Mouse (Mus musculus) right cerebral cortex, adult 2 months (tissue): ENCODE measurements around the gene Srgap3.
A peak's percentile ranks its signal among the peaks of the same experiment; 100 is the strongest.
"Not testable (repeated sequence)": the region's sequence is repeated elsewhere in the genome, so short reads cannot be mapped to it uniquely, and the experiment has no call there.

Experiments
- DNase-seq, 2 experiments: peaks; one replicate each; pipeline ENCODE4 v3.0.0; 2021 to 2022; ENCODE audit warnings: low spot score in 2 of 2

The Srgap3 gene

DNA sequence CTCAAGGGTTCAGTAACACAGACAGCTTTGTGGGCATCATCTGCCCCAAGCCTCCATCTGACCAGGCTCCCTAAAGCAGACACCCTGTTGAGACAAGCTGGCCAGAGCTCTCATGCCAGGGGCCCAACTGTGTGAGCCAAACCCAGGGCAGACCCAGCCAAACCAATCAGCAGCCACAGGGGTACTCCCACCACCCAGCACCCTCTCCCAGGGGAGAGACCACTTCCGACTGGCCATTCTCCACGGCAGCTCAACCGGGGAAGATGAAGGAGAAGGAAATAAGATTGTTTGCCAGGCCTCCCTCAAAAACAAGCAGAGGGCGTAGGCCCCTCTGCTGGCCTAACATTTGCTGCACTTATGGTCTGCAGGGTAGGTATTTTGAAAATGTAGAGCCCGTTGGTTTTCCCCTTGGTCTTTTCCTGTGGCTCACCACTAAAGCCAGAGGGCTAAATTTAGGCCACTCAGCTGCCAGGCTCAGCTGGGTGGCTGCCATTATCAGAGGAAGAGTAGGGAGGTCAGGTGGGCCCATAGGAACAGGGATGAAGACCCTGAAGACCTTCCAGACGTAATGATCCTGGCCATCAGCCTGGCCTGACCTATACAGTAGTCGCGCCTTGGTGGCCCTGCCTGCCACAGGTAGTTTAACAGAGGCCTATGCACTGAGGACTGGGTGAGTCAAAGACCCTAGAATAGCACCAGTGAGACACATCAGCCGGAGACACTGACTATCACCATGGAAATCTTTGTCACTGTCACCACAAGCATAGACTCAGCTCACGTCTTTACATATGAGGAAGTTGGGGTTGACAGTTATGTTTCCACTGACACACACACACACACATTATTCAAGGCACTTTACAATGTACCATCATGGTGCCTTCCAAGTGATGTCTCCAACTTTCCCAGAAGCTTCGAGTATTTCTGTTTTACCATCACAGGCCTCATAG is 85.4 kb downstream of the Srgap3 start:
- no peak for DNase-seq

DNA sequence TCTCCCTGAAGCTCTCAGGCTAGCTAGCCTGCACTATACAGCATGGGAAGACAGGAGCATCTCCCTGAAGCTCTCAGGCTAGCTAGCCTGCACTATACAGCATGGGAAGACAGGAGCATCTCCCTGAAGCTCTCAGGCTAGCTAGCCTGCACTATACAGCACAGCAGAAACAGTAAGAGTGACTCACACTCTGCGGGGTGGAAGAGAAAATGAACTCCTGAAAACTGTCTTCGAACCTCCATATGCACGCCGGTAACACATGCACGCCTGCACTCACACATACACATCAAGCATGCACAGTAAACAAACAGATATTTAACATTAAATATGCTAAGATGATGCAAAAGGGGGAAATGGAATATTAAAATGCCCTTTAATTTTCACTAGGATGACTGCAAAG is 86.8 kb downstream of the Srgap3 start:
- DNase-seq, result not testable (repeated sequence)

DNA sequence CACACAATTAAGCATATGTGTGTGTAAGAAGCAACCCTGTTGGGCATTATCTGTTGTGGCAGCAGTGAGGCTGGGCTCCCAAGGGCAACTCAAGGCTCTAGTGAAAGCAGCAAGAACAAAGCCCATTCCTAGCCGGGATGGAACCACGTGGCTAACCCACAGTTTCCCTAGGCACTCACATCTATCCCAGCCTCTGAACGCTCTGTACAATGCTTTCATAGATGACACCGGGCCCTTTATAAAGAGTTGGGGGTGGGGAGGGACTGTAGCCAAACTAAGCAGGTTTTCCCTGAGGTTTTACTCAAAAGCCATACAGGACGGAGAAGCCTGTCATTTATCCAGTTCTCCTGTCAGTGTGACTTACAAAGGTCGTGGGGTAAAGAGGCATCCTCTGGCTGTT is 90.0 kb downstream of the Srgap3 start:
- DNase-seq, result no peak

- DNase-seq, result no peak
Measured at GRCm38 (mm10) chr6:112855183-112855582, 91.9 kb downstream of the Srgap3 start.

- DNase-seq, result no peak
Measured at GRCm38 (mm10) chr6:112852261-112853235, 94.5 kb downstream of the Srgap3 start.

DNA sequence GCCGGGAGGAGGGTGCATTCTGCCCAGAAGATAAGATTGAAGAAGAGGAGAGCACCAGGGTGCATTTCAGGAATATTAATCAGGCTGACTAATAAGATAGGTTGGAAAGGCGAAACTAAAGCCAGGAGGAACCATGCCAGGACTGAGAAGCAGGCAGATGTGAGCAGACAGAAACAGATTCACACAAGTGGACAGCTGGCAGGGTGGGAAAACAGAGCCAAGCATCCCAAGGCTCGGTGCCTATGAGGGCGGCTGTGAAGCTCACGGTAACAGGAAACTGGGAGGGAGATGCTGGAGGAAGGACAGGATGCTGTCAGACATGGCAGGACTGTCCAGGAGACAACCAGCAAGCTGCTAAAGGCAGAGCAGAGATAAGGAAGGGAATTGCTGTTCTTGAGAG is 96.3 kb downstream of the Srgap3 start:
- DNase-seq, result peak; percentile 37 to 54

- no peak for DNase-seq
Measured at GRCm38 (mm10) chr6:112848629-112849180, 98.4 kb downstream of the Srgap3 start.

GRCm38 (mm10) chr6:112846863-112847262 is 100.2 kb downstream of the Srgap3 start:
- no peak for DNase-seq

DNA sequence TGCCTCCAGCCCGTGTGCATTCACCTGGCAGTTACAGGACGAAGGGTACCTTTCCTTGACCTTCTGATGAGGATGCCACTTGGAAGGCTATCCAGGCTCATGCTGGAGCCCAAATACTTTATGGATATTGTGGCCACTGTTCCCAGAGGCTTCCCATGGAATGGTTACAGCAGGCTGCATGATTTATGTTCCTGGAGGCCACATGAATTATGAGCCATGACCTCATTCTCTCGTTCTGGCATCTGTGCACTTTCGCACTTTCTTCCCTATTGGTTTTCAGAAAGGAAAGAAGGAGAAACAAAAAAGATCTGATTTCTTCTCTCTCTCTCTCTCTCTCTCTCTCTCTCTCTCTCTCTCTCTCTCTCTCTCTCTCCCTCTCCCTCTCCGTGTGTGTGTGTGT is 104.6 kb downstream of the Srgap3 start:
- DNase-seq, result no peak

GRCm38 (mm10) chr6:112840400-112840799 is 106.7 kb downstream of the Srgap3 start:
- DNase-seq, result no peak

- DNase-seq, result no peak
Measured at GRCm38 (mm10) chr6:112839391-112839790, 107.7 kb downstream of the Srgap3 start.

- DNase-seq, result peak; percentile 42 to 70
Measured at GRCm38 (mm10) chr6:112838879-112839278, 108.2 kb downstream of the Srgap3 start.

- DNase-seq, result peak; percentile 52 to 54
Measured at GRCm38 (mm10) chr6:112836712-112837111, 110.4 kb downstream of the Srgap3 start.

GRCm38 (mm10) chr6:112835413-112835812 is 111.7 kb downstream of the Srgap3 start:
- no peak for DNase-seq

DNA sequence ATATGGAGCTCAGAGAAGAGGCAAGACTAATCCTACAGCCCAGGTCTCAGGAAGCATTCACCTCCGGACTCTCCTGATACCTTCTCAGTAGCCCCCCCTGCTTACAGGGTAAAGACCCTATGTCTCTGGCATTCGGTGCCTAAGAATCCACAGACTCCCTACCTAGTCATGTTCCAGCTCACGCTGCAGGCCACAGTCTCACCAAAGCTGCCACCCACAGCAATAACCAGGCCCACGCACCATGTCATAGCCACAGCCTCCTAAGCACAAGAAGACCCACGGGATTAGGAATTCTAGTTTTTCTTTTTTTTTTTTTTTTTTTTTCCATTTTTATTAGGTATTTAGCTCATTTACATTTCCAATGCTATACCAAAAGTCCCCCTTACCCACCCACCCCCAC is 112.6 kb downstream of the Srgap3 start:
- peak in 1 of 2 experiments; percentile 55 for DNase-seq

GRCm38 (mm10) chr6:112833763-112834162 is 113.3 kb downstream of the Srgap3 start:
- DNase-seq, result no peak

GRCm38 (mm10) chr6:112829196-112829595 is 117.9 kb downstream of the Srgap3 start:
- DNase-seq, result no peak

GRCm38 (mm10) chr6:112828420-112828819 is 118.6 kb downstream of the Srgap3 start:
- no peak for DNase-seq

DNA sequence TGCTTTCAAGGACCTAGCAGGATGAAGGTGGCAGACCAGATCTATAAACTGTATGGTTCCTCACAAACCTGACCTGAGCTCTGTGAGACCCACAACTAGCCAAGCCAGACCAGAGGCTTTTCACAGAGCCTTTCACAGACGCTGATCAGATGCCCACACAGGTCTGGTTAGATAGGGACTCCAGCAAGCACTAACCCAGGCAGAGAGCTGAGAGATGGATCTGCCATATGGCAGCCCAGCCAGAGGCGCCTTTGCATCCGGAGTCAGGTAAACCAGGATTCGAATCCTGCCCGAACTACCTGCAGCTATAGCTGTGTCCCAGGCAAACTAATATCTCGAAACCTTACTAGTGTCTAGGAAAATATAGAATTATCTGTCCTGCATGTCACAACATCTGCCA is 121.4 kb downstream of the Srgap3 start:
- DNase-seq, result no peak

- DNase-seq, result peak; percentile 80 to 82
Measured at GRCm38 (mm10) chr6:112823096-112823495, 124.0 kb downstream of the Srgap3 start.

DNA sequence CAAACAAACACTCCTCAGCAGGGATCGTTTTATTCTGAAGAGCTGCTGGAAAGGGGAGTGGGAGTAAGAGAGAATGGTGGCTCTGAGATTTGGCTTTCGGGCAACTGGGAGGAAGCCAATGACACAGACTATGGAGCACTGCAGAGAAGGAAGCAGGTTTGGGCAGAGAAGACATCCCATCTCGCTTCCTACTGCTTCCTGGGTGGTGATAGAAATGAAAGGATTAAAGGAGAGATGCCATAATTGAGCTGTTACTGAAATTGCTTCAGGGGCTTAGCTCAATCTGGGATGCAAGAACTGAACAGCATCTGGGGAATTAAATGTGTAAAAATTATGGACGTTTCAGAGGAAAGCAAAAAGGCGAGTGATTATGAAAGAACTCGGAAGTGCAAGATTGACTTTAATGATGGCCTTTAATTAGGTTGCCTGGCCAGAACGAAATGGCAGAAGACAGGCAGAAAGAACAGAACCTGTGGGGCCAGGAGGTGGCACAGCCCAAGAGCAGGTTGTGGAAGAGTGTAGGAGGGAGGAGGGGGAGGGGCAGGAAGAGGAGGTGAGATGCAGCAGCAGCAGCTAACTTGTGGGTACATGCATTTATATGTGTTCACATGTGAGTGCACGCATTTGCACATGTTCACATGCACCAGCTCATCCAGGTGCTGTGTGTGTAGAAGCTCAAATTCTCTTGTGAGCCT is 126.6 kb downstream of the Srgap3 start:
- no peak for DNase-seq
